Mouse (Mus musculus) midbrain, embryonic 11.5 days (tissue): ENCODE results near the gene Tenm4. TPM values are rescaled to one million over a fixed set of nuclear protein-coding genes. Genes with fewer than 3 reads are reported as not detected.

ENCODE experiments used
- ATAC-seq: fragments of 200-750 bp; cut with Nextera tagmentation; 2 replicates; pipeline ENCODE4 v1.8.0; 2017; ENCODE audit warnings: moderate TSS enrichment, moderate library complexity; ENCODE audit not compliant: low FRiP score
- DNase-seq: peaks from one replicate; pipeline ENCODE4 v3.0.0; 2015; ENCODE audit warnings: low spot score; ENCODE audit errors: missing footprints
- H3K27ac ChIP-seq: fragments of 300-500 bp; sonication (generic); 2 replicates; pipeline ENCODE4 v1.5.1; 2014; ENCODE audit warnings: low read depth, low read length
- H3K27me3 ChIP-seq: fragments of 300-500 bp; sonication (generic); 2 replicates; pipeline ENCODE4 v1.6.1; 2014; ENCODE audit warnings: mild to moderate bottlenecking, low read length, moderate library complexity, mixed read lengths; ENCODE audit not compliant: control insufficient read depth, insufficient read depth
- H3K36me3 ChIP-seq: fragments of 300-500 bp; sonication (generic); 2 replicates; pipeline ENCODE4 v1.6.1; 2014; ENCODE audit warnings: mild to moderate bottlenecking, low read length, moderate library complexity, mixed read lengths; ENCODE audit not compliant: control insufficient read depth, insufficient read depth
- H3K4me1 ChIP-seq: fragments of 300-500 bp; sonication (generic); 2 replicates; pipeline ENCODE4 v1.6.1; 2014; ENCODE audit warnings: low read length; ENCODE audit not compliant: control insufficient read depth, insufficient read depth
- H3K4me2 ChIP-seq: fragments of 300-500 bp; sonication (generic); 2 replicates; pipeline ENCODE4 v1.6.1; 2014; ENCODE audit warnings: mild to moderate bottlenecking, moderate library complexity
- H3K4me3 ChIP-seq: fragments of 300-500 bp; sonication (generic); 2 replicates; pipeline ENCODE4 v1.5.1; 2014; ENCODE audit warnings: low read depth, low read length
- H3K9ac ChIP-seq: fragments of 300-500 bp; sonication (generic); 2 replicates; pipeline ENCODE4 v1.6.1; 2014; ENCODE audit warnings: low read length
- H3K9me3 ChIP-seq: fragments of 300-500 bp; sonication (generic); 2 replicates; pipeline ENCODE4 v1.6.1; 2016; ENCODE audit warnings: low read length; ENCODE audit not compliant: control insufficient read depth
- WGBS: fragments of 180-500 bp; shearing (Covaris S2); extraction: QIAGEN DNeasy Blood & Tissue Kit; methylation state at CpG from one replicate; pipeline ENCODE4 v1.1.7; 2014; 5-methylcytosine and 5-hydroxymethylcytosine counted together
- polyA plus RNA-seq: library from polyadenylated mRNA; unstranded; fragments of >200 nt; fragmentation: Nextera tagmentation; extraction: Ambion mirVana; gene quantifications from 2 replicates; pipeline ENCODE4 v1.2.1, GENCODE M21; 2014

Tenm4 gene
- polyA plus RNA-seq, 1 experiment from 2014 or later, result 24.8 TPM

GRCm38 (mm10) chr7:96210525-96211369 lies 39.7 kb downstream of the Tenm4 start:
- H3K4me3 ChIP-seq, result peak overlapping the region; percentile 71
- H3K9ac ChIP-seq, result peak overlapping the region; percentile 92
- H3K27ac ChIP-seq, result peak overlapping the region; percentile 74
- H3K27me3 ChIP-seq, result peaks cover 22% of the 10 kb centered on the region
- H3K4me2 ChIP-seq, result peak overlapping the region; percentile 92
- H3K36me3 ChIP-seq, result no peaks in the 10 kb centered on the region
- DNase-seq, result peak; percentile 98
- no peaks in the 10 kb centered on the region for H3K9me3 ChIP-seq
- under 1% methylated on average over 52 of the region's 62 CpGs for WGBS
- peaks cover 16% of the 10 kb centered on the region for H3K4me1 ChIP-seq
- peak; percentile 56 for ATAC-seq

- peak; percentile 95 for DNase-seq
- peak overlapping the region; percentile 71 for H3K4me3 ChIP-seq
- H3K9ac ChIP-seq, result peak overlapping the region; percentile 92
- peaks cover 16% of the 10 kb centered on the region for H3K4me1 ChIP-seq
- ATAC-seq, result no peak
- WGBS, result under 1% methylated on average over 17 of the region's 17 CpGs
- peak overlapping the region; percentile 92 for H3K4me2 ChIP-seq
- H3K36me3 ChIP-seq, result no peaks in the 10 kb centered on the region
- H3K9me3 ChIP-seq, result no peaks in the 10 kb centered on the region
- peaks cover 22% of the 10 kb centered on the region for H3K27me3 ChIP-seq
- H3K27ac ChIP-seq, result no peak overlapping the region
These were observed 40.6 kb downstream of the Tenm4 start for GRCm38 (mm10) chr7:96211618-96212021.

DNA sequence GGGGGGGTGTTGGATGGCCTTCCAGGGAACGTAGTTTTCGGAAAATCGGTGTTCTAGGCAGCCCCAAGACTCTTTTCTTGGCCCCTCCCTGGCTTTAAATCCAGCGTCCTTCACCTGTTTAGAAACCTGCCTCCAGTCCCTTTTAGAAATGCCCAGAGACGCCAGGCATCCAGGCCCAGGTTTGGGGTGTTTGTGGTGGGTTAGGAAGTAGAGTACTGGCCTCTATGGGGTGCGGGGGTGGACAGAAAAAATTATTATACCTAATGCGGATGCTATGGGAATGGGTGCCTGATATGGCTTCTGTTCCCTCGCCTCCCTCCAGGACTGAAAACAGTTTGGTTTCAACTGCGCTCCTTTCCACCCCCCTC lies 41.2 kb downstream of the Tenm4 start:
- H3K27ac ChIP-seq, result no peak overlapping the region; the same call in 1 of the 2 replicates
- WGBS, result under 1% methylated on average over 9 of the region's 9 CpGs
- H3K4me2 ChIP-seq, result peak overlapping the region; percentile 92
- H3K36me3 ChIP-seq, result no peaks in the 10 kb centered on the region
- peak overlapping the region; percentile 71 for H3K4me3 ChIP-seq
- no peaks in the 10 kb centered on the region for H3K9me3 ChIP-seq
- H3K27me3 ChIP-seq, result peaks cover 22% of the 10 kb centered on the region
- peak; percentile 91 for DNase-seq
- ATAC-seq, result no peak
- peaks cover 16% of the 10 kb centered on the region for H3K4me1 ChIP-seq
- H3K9ac ChIP-seq, result peak overlapping the region; percentile 92

DNA sequence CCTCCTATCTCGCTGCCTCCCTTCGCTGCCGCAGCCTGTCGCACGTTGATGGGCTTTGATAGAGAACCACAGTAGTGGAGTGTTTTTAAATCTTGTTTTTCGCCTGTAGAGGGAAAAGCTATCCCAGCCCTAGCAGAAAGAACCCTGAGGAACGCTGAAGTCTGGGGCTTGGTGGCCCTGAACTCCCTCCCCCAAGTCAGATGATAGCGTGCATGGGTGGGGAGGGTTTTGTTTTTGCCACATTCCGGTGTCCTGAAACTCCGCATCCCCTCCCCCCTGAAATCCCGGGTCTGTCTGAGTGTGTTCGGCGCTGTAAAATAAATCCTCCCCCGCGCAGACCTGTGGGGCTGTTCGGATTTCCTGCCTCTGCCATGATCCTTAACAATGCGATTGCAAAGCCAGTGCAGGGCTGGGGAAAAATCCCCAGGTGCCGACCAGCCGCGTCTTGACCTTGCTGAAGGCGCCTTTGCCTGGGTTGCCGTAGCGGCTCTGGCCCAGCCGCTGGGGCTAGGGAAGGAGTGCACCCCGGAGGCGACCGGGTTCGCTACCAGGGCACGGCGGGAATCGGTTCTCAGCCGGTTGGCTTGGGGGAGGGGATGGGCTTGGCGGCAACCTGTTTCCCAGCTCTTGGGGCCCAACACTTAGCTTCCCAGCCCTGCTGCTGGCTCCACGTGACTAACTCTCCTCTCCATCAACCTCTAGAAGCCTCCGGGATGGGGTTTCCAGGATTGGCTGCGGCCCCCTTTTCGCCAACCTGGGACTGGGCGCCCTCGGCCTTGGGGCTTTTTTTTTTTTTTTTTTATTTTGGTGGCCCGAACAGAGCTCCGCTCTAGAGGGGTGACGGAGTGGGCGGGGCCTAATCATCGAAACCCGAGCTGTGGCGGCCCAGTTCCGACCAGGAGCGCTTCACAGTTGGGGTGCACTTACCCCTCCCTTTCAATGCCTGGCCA lies 41.8 kb downstream of the Tenm4 start:
- DNase-seq (peak; percentile 97), ATAC-seq (peak; percentile 57)
- WGBS, result under 1% methylated on average over 47 of the region's 48 CpGs
- Histone ChIP-seq H3K4me2 (peak overlapping the region; percentile 92), H3K27ac (peak overlapping the region; percentile 50; the same call in 1 of the 2 replicates), H3K4me3 (peak overlapping the region; percentile 71), H3K9ac (peak overlapping the region; percentile 92), H3K36me3 (no peaks in the 10 kb centered on the region), H3K9me3 (no peaks in the 10 kb centered on the region), H3K4me1 (peaks cover 16% of the 10 kb centered on the region), H3K27me3 (peaks cover 22% of the 10 kb centered on the region)

DNA sequence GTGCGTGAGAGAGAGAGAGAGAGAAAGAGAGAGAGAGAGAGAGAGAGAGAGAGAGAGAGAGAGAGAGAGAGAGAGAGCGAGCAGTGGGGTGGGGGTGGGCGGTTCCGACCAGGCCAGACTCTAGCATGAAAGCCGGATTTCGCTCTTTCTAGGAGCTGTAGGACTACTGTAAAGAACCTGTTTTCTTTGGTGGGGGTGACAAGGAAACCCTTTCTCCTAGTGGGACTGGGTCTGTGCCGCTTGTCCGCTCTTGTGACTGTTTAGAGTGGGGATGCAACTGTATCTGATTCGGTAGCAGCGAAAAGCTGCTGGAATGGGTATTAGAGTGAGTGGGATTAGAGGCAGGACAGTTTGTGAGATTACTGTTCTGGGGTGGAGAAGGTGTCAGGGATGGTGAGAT lies 42.7 kb downstream of the Tenm4 start:
- Histone ChIP-seq H3K9ac (peak overlapping the region; percentile 92), H3K4me2 (peak overlapping the region; percentile 92), H3K4me3 (peak overlapping the region; percentile 71), H3K4me1 (peaks cover 16% of the 10 kb centered on the region), H3K27ac (no peak overlapping the region), H3K36me3 (no peaks in the 10 kb centered on the region), H3K9me3 (no peaks in the 10 kb centered on the region), H3K27me3 (peaks cover 18% of the 10 kb centered on the region)
- 3% methylated on average over 9 of the region's 10 CpGs for WGBS
- DNase-seq, result peak; percentile 93
- ATAC-seq, result no peak

DNA sequence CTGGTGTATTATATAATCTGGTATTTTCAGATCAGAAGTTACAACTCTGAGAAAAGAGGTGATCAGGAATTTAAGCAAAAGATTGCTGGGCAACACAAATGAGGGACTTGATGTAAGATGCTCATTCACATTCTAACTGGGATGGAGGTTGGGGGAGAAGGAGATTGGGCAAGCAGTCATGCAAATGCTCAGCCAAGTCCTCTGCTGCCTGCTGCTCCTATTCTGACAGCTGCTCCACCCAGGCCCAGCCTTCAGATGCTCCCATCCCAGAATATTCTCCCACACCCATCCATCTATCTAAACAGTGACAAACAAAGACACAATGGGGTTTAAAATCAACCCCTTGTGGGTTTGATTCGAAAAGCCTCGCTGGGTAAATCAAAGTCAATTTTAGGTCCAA lies 43.8 kb downstream of the Tenm4 start:
- DNase-seq (peak; percentile 17), ATAC-seq (no peak)
- no peak overlapping the region for H3K27ac ChIP-seq
- WGBS, result 34% methylated on average over 2 of the region's 2 CpGs
- H3K36me3 ChIP-seq, result no peaks in the 10 kb centered on the region
- no peak overlapping the region for H3K4me2 ChIP-seq
- no peak overlapping the region for H3K9ac ChIP-seq
- peaks cover 16% of the 10 kb centered on the region for H3K27me3 ChIP-seq
- H3K9me3 ChIP-seq, result no peaks in the 10 kb centered on the region
- H3K4me3 ChIP-seq, result no peak overlapping the region
- H3K4me1 ChIP-seq, result peaks cover 16% of the 10 kb centered on the region

- ATAC-seq (no peak), DNase-seq (peak; percentile 65)
- H3K4me3 ChIP-seq, result no peak overlapping the region
- H3K4me1 ChIP-seq, result peaks cover 16% of the 10 kb centered on the region
- H3K27me3 ChIP-seq, result peaks cover 16% of the 10 kb centered on the region
- H3K9me3 ChIP-seq, result no peaks in the 10 kb centered on the region
- H3K9ac ChIP-seq, result no peak overlapping the region
- H3K27ac ChIP-seq, result no peak overlapping the region
- no peaks in the 10 kb centered on the region for H3K36me3 ChIP-seq
- H3K4me2 ChIP-seq, result no peak overlapping the region
- 69% methylated on average over 5 of the region's 5 CpGs for WGBS
These were observed 45.0 kb downstream of the Tenm4 start for GRCm38 (mm10) chr7:96215894-96216509.

GRCm38 (mm10) chr7:96219386-96219785 lies 48.3 kb downstream of the Tenm4 start:
- H3K27me3 ChIP-seq, result peaks cover 3% of the 10 kb centered on the region; the same call in 1 of the 2 replicates
- no peak overlapping the region for H3K9ac ChIP-seq
- DNase-seq (no peak), ATAC-seq (no peak)
- no peak overlapping the region for H3K27ac ChIP-seq
- no peaks in the 10 kb centered on the region for H3K9me3 ChIP-seq
- H3K4me1 ChIP-seq, result no peaks in the 10 kb centered on the region
- no peak overlapping the region for H3K4me2 ChIP-seq
- H3K4me3 ChIP-seq, result no peak overlapping the region
- H3K36me3 ChIP-seq, result no peaks in the 10 kb centered on the region
- 68% methylated on average over 2 of the region's 2 CpGs for WGBS
